Mouse (Mus musculus): Measurements from ENCODE around the gene Tex33.

- TF ChIP-seq POLR2A (IDR thresholded peaks at IDR 0.05; ENCODE audit: extremely low read depth, insufficient read depth, low read length) (no peak), CTCF (IDR thresholded peaks at IDR 0.05; ENCODE audit: extremely low read depth, insufficient read depth, low read length) (no peak)
Measured at GRCm38 (mm10) chr15:78403896-78404295, 8.2 kb upstream of the Tex33 start.

Measured in cortical plate, adult 2 months (tissue).